Mouse (Mus musculus) lung, postnatal 0 days (tissue): Measurements from ENCODE around the gene Tmprss9.

Experiments used
- CTCF ChIP-seq: IDR thresholded peaks from 2 replicates; pipeline ENCODE4 v1.5.1; 2016; ENCODE audit warnings: antibody characterized with exemption, mild to moderate bottlenecking
- EP300 ChIP-seq: IDR thresholded peaks from 2 replicates; pipeline ENCODE4 v1.6.1; 2016; ENCODE audit warnings: antibody characterized with exemption, mild to moderate bottlenecking, control low read depth

DNA sequence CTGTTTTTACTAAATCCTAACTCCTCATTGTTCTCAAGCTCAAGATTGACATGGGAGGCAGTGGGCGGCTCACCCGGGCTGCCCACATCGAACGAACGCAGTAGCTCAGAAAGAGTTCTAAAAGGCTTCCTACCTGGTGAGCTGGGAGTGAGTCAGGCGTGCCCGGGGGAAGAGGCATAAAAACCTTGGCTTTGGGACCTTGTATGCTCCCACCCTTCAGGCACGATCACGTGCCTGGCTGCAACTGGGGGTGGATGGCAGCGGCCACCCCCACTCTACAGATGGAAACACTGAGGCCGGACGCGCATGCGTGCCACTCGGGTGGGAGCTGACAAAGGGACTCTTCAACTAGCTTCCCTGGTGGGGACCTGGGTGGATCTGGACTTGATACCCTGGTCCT, 29.3 kb upstream of the Tmprss9 start:
- no peak for TF ChIP-seq CTCF
- TF ChIP-seq EP300: no peak
